8 mouse cellular contexts compared by ENCODE assay signal in genomic region chr6:47877058-47877457, GRCm38 (mm10). TPM values are rescaled to one million over a fixed set of nuclear protein-coding genes. Genes with fewer than 3 reads are reported as not detected.
DNase-seq lines count a peak whose midpoint lies in the region; ATAC-seq lines count a peak whose summit lies in the region.

Zfp282 (plus strand) TSS chr6:47877204.

- peak within 1 kb of the TSS; percentile 93 for H3K9ac ChIP-seq in liver, embryonic 13.5 days

- peak within 1 kb of the TSS; percentile 88 for H3K4me3 ChIP-seq in embryonic facial prominence, embryonic 10.5 days
- H3K4me3 ChIP-seq in hindbrain, embryonic 10.5 days = peak within 1 kb of the TSS; percentile 88
- peak within 1 kb of the TSS; percentile 86 for H3K4me3 ChIP-seq in liver, embryonic 13.5 days (replicated peaks)

- H3K27ac ChIP-seq in embryonic facial prominence, embryonic 10.5 days (replicated peaks) = peak within 1 kb of the TSS; percentile 98
- H3K27ac ChIP-seq in hindbrain, embryonic 10.5 days = peak within 1 kb of the TSS; percentile 96
- peak within 1 kb of the TSS; percentile 94 for H3K27ac ChIP-seq in liver, embryonic 13.5 days

- peak within 1 kb of the TSS; percentile 89 for H3K4me2 ChIP-seq in liver, embryonic 13.5 days

- H3K27me3 ChIP-seq in embryonic facial prominence, embryonic 10.5 days (replicated peaks; ENCODE audit: low read depth, poor library complexity, severe bottlenecking) = no peaks in the 10 kb centered on the region
- H3K27me3 ChIP-seq in hindbrain, embryonic 10.5 days (ENCODE audit: insufficient read depth, poor library complexity, severe bottlenecking) = no peaks in the 10 kb centered on the region
- no peaks in the 10 kb centered on the region for H3K27me3 ChIP-seq in liver, embryonic 13.5 days

- no peaks in the 10 kb centered on the region for H3K9me3 ChIP-seq in embryonic facial prominence, embryonic 10.5 days
- H3K9me3 ChIP-seq in hindbrain, embryonic 10.5 days = no peaks in the 10 kb centered on the region
- H3K9me3 ChIP-seq in liver, embryonic 13.5 days (replicated peaks) = no peaks in the 10 kb centered on the region

- peaks cover 20% of the 10 kb centered on the region for H3K4me1 ChIP-seq in embryonic facial prominence, embryonic 10.5 days
- peaks cover 22% of the 10 kb centered on the region for H3K4me1 ChIP-seq in hindbrain, embryonic 10.5 days (replicated peaks)
- peaks cover 30% of the 10 kb centered on the region for H3K4me1 ChIP-seq in liver, embryonic 13.5 days (replicated peaks)

- no peak for DNase-seq in layer of hippocampus, adult 8-10 months (ENCODE audit: low spot score in 2 of 2)
- DNase-seq in layer of hippocampus, adult 9-10 months (ENCODE audit: low spot score) = no peak
- DNase-seq in embryonic facial prominence, embryonic 10.5 days (ENCODE audit: low spot score) = no peak
- no peak for DNase-seq in hindbrain, embryonic 10.5 days (ENCODE audit: low spot score)
- no peak for DNase-seq in liver, embryonic 13.5 days
- no peak for DNase-seq in cerebellum, postnatal 14 days
- DNase-seq in cerebellum, postnatal 10 days = no peak
- no peak for DNase-seq in right cerebral cortex, postnatal 36 days (ENCODE audit: low spot score in 2 of 2)

- WGBS in embryonic facial prominence, embryonic 10.5 days = 4% methylated on average over 9 of the region's 9 CpGs
- WGBS in hindbrain, embryonic 10.5 days = 5% methylated on average over 9 of the region's 9 CpGs
- 3% methylated on average over 9 of the region's 9 CpGs for WGBS in liver, embryonic 13.5 days (ENCODE audit: insufficient replicate concordance)

- peaks cover 29% of the 10 kb centered on the region for H3K36me3 ChIP-seq in embryonic facial prominence, embryonic 10.5 days (replicated peaks)
- peaks cover 29% of the 10 kb centered on the region for H3K36me3 ChIP-seq in hindbrain, embryonic 10.5 days
- peaks cover 21% of the 10 kb centered on the region for H3K36me3 ChIP-seq in liver, embryonic 13.5 days

- no peak for ATAC-seq in liver, embryonic 13.5 days (ENCODE audit: low read depth)

RNA-seq across cellular contexts. Expression of gene Zfp282, which starts in this region (rescaled TPM):
- total RNA-seq in layer of hippocampus, adult 8-10 months (2022) = 10 to 100 TPM; 11.8 to 15.1 (median 12.4) TPM
- 17.9 and 18.5 TPM in 2 replicates for polyA plus RNA-seq in embryonic facial prominence, embryonic 10.5 days (2016; fragmentation: Nextera tagmentation; extraction: Ambion mirVana)
- 16.9 and 19.8 TPM in 2 replicates for polyA plus RNA-seq in hindbrain, embryonic 10.5 days (2016; fragmentation: Nextera tagmentation; extraction: Ambion mirVana)
- polyA plus RNA-seq in liver, embryonic 13.5 days (2015; fragmentation: Nextera tagmentation; extraction: Ambion mirVana) = 3.1 and 3.8 TPM in 2 replicates
